Mouse (Mus musculus) layer of hippocampus, adult 11-12 months (tissue): ENCODE data around the gene AW146154.
"Not testable (repeated sequence)": the region's sequence is repeated elsewhere in the genome, so short reads cannot be mapped to it uniquely, and the experiment has no call there.

Source experiments
- DNase-seq: peaks from one replicate; pipeline ENCODE4 v3.0.0; 2022; ENCODE audit warnings: low spot score

Gene AW146154

GRCm38 (mm10) chr7:41499389-41500049, at the start of gene AW146154, which contains the start of gene Gm20449:
TSS of gene AW146154 (minus strand) at chr7:41499890.
TSS of gene Gm20449 (minus strand) at chr7:41499417.
- peak; percentile 99 for DNase-seq

DNA sequence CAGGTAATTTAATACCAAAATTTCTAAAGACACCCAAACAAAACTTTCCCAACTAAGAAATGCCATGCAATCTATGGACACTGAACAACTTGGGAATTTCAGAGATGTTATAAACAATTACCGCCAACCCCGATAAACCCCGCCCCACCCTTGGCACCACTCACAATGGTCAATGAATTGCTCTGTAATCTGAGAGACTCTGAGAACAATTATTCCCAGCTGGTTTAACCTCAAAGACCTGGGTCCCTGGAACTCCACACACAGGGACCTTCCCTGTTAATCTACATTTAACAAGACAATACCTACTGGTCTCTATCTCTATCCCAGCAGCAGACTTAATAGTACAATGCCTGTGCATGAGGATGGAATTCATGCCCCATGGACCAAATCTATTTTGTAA, 13.0 kb upstream of the AW146154 start:
- DNase-seq = no peak

DNA sequence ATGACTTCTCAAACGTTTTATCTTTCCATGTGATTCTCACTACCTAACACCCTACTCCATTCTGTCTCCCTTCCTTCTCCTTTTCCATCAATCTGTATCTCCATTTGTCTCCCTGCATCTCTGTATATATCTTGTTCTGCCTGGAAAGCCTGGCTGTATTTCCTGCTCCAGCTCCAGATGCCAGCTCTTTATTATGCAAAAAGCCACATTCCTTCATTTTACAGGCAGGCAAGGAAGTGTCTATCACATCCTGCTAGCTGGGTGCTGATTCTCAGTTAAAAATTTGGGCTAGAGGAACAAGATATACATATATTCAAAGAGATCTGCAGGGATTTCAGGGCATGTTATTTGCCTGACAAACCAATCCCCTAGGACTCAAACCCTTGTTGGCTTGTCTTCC, 12.5 kb upstream of the AW146154 start:
- DNase-seq = no peak

GRCm38 (mm10) chr7:41502402-41502801, 2.7 kb upstream of the AW146154 start:
- DNase-seq = peak; percentile 10

DNA sequence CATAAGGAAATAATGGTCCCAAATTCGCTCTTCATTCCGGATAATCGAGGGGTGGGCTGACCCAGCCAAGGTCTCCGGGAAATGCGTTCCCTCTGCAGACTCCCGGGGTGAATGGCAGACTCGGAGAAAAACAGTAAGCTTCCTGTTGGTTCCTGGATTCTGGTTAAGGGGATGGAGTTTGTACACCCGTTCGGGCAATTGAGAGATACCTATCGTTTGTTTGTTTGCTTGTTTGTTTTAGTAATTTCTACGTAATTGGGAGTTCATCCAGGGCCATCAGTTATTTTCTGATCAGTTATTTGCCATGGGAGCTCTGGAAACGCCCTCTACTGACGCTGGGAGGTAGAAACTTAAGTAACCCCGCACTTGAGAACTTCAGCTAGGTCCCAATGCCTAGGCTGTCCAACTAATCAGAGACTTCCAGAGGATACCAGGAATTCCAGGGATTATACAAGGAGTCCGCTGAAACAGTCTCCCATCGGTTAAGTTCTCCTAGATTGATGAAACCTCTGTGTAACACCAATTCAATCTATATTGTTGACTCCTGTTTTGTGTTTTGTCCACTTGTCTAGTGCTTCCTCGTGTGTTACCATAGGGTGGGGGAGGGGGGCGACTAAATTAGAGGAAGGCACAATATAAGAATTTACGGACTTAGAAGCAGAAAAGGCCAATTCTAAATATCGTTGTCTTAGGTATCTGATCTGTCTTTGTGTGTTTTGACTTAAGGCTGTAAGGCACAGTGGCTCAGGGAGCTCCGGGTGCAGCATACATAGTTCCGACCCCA, 653 bp upstream of the AW146154 start:
- DNase-seq = peak; percentile 79

- DNase-seq = not testable (repeated sequence)
Observed at GRCm38 (mm10) chr7:41499018-41499388, 687 bp downstream of the AW146154 start.

- peak; percentile 20 for DNase-seq
Observed at GRCm38 (mm10) chr7:41498464-41498863, 1.2 kb downstream of the AW146154 start.

DNA sequence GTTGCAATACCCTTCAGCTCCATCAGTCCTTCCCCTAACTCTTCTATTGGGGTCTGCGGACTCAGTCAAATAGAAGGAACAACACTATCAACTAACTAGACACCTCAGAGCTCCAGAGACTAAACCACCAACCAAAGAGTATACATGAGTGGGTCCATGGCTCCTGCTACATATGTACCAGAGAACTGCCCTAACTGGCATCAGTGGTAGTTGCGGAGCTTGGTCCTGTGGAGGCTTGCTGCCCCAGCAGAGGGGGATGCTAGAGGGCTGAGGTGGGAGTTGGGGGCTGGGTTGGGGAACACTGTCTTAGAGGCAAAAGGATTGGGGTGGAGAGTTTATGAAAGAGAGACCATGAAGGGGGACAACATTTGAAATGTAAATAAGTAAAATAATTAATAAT, 1.8 kb downstream of the AW146154 start:
- peak; percentile 14 for DNase-seq

- DNase-seq = no peak
Observed at GRCm38 (mm10) chr7:41451864-41452263, 47.8 kb downstream of the AW146154 start.

DNA sequence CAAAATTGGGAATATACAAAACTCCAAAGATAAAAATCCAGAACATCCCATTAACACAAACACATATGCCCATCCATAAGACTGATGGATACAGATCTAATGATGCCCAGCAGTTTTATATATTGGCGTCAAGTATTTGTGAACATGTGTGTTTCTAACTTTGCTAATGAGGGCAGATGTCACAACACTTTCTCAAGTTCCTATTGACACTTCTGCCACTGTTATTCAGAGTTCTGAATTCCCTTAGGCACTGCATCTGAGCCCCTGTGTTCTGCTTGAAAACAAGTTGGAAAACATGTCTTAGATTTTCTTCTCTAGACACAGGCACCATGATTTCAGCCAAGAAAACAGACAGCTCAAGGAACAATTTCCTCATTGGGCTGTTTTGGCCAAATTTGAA, 51.1 kb downstream of the AW146154 start, which contains the start of gene Vmn2r57:
TSS of gene Vmn2r57 (minus strand) at position 101 of the 400 bp plus-strand sequence.
- DNase-seq = not testable (repeated sequence)
